Mouse (Mus musculus): ENCODE results near the gene Gins2.

The Gins2 gene

DNA sequence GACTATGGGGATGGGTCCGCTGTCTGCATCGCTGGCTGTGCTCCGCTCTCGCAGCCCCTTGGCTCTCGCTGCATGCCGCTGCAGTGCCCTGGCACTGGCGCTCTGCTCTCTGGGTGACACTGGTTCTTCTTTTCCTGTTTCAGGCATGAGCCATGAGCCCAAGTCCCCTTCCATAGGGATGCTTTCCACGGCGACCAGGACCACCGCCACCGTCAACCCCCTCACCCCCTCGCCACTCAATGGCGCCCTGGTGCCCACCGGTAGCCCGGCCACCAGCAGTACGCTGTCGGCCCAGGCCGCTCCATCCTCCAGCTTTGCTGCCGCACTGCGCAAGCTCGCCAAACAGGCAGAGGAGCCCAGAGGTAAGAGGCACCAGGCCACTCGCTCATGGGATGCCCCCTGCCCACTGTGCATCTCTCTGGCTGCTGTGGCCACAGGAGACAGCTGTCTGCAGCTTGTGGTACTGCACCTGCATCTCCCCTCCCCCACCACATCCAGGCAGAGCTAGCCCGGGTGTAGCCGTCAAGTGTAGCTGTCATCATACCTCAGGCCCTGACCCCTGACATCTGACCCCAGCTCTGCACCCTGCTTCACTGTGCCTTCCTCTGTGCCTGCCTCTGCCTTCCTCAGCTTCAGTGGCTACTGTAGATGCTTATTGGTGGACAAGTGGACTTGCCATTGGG, 35.5 kb downstream of the Gins2 start:
- Histone ChIP-seq H3K4me3 (replicated peaks; ENCODE audit: low read length) (peak overlapping the region; percentile 49; the same call in 1 of the 2 replicates), H3K4me1 (replicated peaks; ENCODE audit: low read depth, low read length) (peaks cover 100% of the 10 kb centered on the region), H3K36me3 (ENCODE audit: insufficient read depth, low read length) (peaks cover 85% of the 10 kb centered on the region), H3K9me3 (ENCODE audit: low read length) (no peaks in the 10 kb centered on the region), H3K27me3 (ENCODE audit: insufficient read depth, low read length) (no peaks in the 10 kb centered on the region; the same call in 1 of the 2 replicates)
- no peak for TF ChIP-seq NANOG (IDR thresholded peaks at IDR 0.05; ENCODE audit: borderline replicate concordance, low read length)

DNA sequence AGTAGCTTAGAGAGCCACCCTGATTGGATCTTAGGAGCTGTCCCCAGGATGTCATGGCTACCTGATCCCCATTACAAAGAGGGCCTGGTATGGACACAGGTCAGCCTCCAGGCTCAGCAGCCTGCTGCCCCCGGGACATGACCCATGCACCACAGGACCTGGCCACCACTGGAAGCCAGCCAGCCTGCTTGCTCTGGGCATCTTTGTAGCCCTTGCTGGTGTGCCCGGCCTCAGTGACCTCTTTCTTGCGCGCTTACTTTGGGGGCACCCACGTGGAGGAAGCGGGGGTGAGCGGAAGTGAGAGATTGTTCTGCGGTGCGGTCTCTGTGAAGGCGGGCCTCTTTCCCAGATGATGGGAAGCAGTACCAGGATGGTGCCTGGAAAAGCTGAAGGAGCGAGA, 36.6 kb downstream of the Gins2 start:
- peaks cover 85% of the 10 kb centered on the region for H3K36me3 ChIP-seq (ENCODE audit: insufficient read depth, low read length)
- 0 out of 2 replicates have a peak overlapping the region, but pooled peaks have one; percentile 49 for H3K4me3 ChIP-seq (replicated peaks; ENCODE audit: low read length)
- H3K4me1 ChIP-seq (replicated peaks; ENCODE audit: low read depth, low read length) = peaks cover 100% of the 10 kb centered on the region
- no peaks in the 10 kb centered on the region for H3K9me3 ChIP-seq (ENCODE audit: low read length)
- H3K27me3 ChIP-seq (ENCODE audit: insufficient read depth, low read length) = no peaks in the 10 kb centered on the region; the same call in 1 of the 2 replicates
- no peak for TF ChIP-seq POU5F1 (IDR thresholded peaks at IDR 0.05; ENCODE audit: borderline replicate concordance, low read length)
- TF ChIP-seq NANOG (IDR thresholded peaks at IDR 0.05; ENCODE audit: borderline replicate concordance, low read length) = no peak
- TF ChIP-seq CTCF (conservative IDR thresholded peaks at IDR 0.05; ENCODE audit: low read length) = no peak

DNA sequence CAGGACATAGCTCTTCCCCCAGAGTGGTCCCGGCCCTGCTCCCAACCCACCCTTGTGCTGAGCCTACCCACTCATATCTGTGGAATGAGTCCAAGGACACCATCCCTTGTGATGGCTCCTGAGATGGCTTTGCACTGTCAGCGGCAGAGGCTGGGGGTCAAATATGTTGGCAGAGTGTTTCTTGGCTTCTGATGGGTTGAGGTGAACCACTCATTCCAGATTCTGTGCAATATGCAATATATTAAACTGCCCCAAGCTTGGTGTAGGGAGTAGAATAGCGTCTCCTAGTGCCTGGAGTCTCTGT, 37.5 kb downstream of the Gins2 start:
- Histone ChIP-seq H3K4me1 (replicated peaks; ENCODE audit: low read depth, low read length) (peaks cover 100% of the 10 kb centered on the region), H3K27me3 (ENCODE audit: insufficient read depth, low read length) (no peaks in the 10 kb centered on the region; the same call in 1 of the 2 replicates), H3K4me3 (replicated peaks; ENCODE audit: low read length) (no peak overlapping the region), H3K36me3 (ENCODE audit: insufficient read depth, low read length) (peaks cover 87% of the 10 kb centered on the region), H3K9me3 (ENCODE audit: low read length) (no peaks in the 10 kb centered on the region)
- TF ChIP-seq POU5F1 (IDR thresholded peaks at IDR 0.05; ENCODE audit: borderline replicate concordance, low read length) (no peak), CTCF (conservative IDR thresholded peaks at IDR 0.05; ENCODE audit: low read length) (no peak), NANOG (IDR thresholded peaks at IDR 0.05; ENCODE audit: borderline replicate concordance, low read length) (no peak)

DNA sequence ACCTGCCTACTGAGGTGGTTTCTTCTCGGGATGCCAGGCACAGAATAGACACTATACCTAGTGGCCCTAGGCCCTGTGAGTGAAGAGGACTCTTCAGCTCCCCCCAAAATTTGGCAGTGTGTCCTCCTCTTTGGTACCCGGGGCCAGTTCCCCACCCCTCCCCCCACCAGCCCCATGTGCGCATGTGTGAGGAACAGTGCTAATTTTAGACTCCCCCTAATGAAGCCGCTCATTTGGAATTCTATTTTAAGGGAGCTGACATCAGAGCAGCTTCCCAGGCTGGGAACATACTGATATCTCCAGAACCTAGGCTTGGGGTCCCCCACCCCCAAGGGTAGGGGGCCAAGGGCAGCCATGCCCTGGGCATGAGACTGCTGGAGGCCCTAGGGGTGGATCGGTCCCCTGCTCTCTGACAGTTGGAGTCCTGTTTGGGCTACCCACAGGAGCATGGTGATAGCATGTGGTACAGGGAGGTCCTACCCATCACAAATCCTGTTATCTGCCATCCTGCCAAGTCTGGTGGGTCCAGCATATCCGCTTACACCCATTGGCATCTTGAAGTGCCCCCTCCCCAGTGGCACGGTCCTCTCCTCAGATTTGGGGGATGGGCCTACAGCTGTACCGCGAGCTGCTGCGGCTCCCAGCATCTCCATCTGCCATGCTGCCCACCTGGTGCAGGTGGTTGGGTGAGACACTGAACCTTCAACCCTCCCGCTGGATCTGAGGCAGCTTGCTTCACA, 38.0 kb downstream of the Gins2 start:
- Histone ChIP-seq H3K4me1 (replicated peaks; ENCODE audit: low read depth, low read length) (peaks cover 100% of the 10 kb centered on the region), H3K4me3 (replicated peaks; ENCODE audit: low read length) (0 out of 2 replicates have a peak overlapping the region, but pooled peaks have one; percentile 1), H3K36me3 (ENCODE audit: insufficient read depth, low read length) (peaks cover 86% of the 10 kb centered on the region), H3K9me3 (ENCODE audit: low read length) (no peaks in the 10 kb centered on the region), H3K27me3 (ENCODE audit: insufficient read depth, low read length) (no peaks in the 10 kb centered on the region; the same call in 1 of the 2 replicates)
- TF ChIP-seq CTCF (conservative IDR thresholded peaks at IDR 0.05; ENCODE audit: low read length) (no peak), NANOG (IDR thresholded peaks at IDR 0.05; ENCODE audit: borderline replicate concordance, low read length) (no peak), POU5F1 (IDR thresholded peaks at IDR 0.05; ENCODE audit: borderline replicate concordance, low read length) (no peak)

DNA sequence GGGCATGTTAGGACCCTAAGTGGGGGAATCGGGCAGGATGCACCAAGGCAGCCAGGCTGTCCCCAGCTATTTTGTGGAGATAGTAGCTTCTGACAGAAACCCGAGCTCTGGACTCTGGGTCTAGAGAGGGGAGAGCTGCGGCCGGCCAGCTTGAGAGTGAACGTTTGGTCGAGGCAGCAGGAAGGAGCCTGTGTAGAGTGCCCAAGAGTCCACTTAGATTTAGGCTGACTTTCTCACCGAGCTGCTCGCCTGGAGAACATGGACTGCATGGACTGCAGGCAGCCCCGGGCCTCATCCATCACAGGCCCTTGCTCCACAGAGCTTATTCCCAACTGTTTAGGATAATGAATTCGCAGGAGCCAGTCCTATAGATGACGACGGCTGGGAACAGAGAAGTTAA, 38.7 kb downstream of the Gins2 start:
- no peak for TF ChIP-seq POU5F1 (IDR thresholded peaks at IDR 0.05; ENCODE audit: borderline replicate concordance, low read length)
- TF ChIP-seq NANOG (IDR thresholded peaks at IDR 0.05; ENCODE audit: borderline replicate concordance, low read length) = no peak
- no peak for TF ChIP-seq CTCF (conservative IDR thresholded peaks at IDR 0.05; ENCODE audit: low read length)

DNA sequence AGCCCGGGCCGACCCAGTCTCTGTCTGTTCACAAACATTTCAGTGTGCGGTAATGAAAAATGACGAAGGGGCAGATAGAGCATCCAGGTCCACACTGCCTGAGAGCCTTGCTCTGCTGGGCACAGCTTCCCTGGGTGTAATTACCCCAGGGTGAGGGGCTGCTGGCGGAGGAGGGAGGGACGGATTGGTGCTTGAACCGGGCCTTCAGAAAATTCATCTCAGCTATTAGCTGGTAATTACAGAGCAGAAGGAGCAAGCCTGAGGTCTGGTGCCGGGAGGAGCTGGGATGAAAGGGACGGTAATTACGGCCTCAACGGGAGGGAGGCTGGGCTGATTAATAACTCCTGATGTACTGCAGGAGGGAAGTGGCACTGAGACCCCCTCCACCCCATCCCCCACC, 39.2 kb downstream of the Gins2 start:
- TF ChIP-seq NANOG (IDR thresholded peaks at IDR 0.05; ENCODE audit: borderline replicate concordance, low read length) = no peak
- TF ChIP-seq CTCF (conservative IDR thresholded peaks at IDR 0.05; ENCODE audit: low read length) = no peak
- no peak for TF ChIP-seq POU5F1 (IDR thresholded peaks at IDR 0.05; ENCODE audit: borderline replicate concordance, low read length)
- Histone ChIP-seq H3K36me3 (ENCODE audit: insufficient read depth, low read length) (peaks cover 86% of the 10 kb centered on the region), H3K9me3 (ENCODE audit: low read length) (no peaks in the 10 kb centered on the region), H3K27me3 (ENCODE audit: insufficient read depth, low read length) (no peaks in the 10 kb centered on the region; the same call in 1 of the 2 replicates), H3K4me1 (replicated peaks; ENCODE audit: low read depth, low read length) (peaks cover 100% of the 10 kb centered on the region), H3K4me3 (replicated peaks; ENCODE audit: low read length) (no peak overlapping the region)

More for the DNA sequence above, 38.7 kb downstream of the Gins2 start:
- 0 out of 2 replicates have a peak overlapping the region, but pooled peaks have one; percentile 1 for H3K4me3 ChIP-seq (replicated peaks; ENCODE audit: low read length)
- peaks cover 86% of the 10 kb centered on the region for H3K36me3 ChIP-seq (ENCODE audit: insufficient read depth, low read length)
- H3K4me1 ChIP-seq (replicated peaks; ENCODE audit: low read depth, low read length) = peaks cover 100% of the 10 kb centered on the region
- H3K27me3 ChIP-seq (ENCODE audit: insufficient read depth, low read length) = no peaks in the 10 kb centered on the region; the same call in 1 of the 2 replicates
- H3K9me3 ChIP-seq (ENCODE audit: low read length) = no peaks in the 10 kb centered on the region

DNA sequence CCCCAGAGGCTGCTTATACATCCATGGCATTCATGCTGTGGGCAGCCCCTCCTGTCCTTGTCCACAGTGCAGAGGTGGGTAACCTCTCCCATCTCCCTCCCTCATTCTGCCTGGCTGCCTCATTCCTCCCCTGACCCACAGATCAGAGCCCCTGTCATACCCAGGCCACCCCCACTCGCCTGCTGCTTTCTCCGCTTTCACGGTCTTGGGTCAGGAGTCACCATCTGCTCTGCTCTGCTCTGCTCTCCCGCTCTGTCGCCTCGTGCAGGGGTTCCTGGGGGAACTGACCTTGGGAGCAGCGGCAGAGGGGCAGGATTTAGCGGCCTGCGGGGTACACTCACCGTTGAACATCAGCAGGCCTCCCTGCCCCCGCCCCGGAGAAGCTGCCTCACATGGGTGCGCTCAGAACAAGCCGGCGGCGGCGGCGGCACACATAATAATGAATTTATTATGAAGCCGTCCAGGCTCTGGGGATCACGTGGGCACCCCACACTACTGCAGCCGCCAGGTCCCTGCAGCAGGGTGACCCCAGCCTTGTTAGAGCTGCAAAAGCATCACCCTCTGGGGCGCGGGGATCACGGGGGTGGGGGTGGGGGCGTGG, 39.7 kb downstream of the Gins2 start:
- Histone ChIP-seq H3K9me3 (ENCODE audit: low read length) (no peaks in the 10 kb centered on the region), H3K4me1 (replicated peaks; ENCODE audit: low read depth, low read length) (peaks cover 100% of the 10 kb centered on the region), H3K4me3 (replicated peaks; ENCODE audit: low read length) (peak overlapping the region; percentile 71), H3K27me3 (ENCODE audit: insufficient read depth, low read length) (no peaks in the 10 kb centered on the region; the same call in 1 of the 2 replicates), H3K36me3 (ENCODE audit: insufficient read depth, low read length) (peaks cover 86% of the 10 kb centered on the region)
- TF ChIP-seq POU5F1 (IDR thresholded peaks at IDR 0.05; ENCODE audit: borderline replicate concordance, low read length) = no peak
- TF ChIP-seq NANOG (IDR thresholded peaks at IDR 0.05; ENCODE audit: borderline replicate concordance, low read length) = no peak
- TF ChIP-seq CTCF (conservative IDR thresholded peaks at IDR 0.05; ENCODE audit: low read length) = no peak

DNA sequence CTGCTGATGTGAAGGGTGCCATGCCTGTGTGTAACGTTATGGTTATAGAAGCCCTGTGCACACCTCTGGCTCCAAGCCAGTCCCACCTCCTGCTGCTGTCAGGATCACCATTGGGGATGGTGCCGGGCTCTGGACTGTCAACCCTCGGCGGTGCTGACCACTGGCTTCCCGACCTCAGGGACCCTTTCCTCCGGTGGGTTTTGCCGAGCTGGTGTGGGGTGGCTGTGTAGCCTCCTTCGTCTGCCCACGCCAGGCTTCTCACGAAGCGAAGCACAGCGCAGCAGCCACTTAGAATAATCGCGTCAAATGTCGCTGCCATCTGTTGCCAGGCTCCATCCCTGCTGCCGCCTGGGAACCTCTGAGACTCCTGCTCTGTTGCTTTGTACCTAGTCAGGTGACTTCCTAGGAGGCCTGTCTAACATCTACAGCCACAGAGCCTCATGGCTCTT, 40.8 kb downstream of the Gins2 start:
- TF ChIP-seq POU5F1 (IDR thresholded peaks at IDR 0.05; ENCODE audit: borderline replicate concordance, low read length) (no peak), CTCF (conservative IDR thresholded peaks at IDR 0.05; ENCODE audit: low read length) (no peak), NANOG (IDR thresholded peaks at IDR 0.05; ENCODE audit: borderline replicate concordance, low read length) (no peak)
- peaks cover 81% of the 10 kb centered on the region for H3K36me3 ChIP-seq (ENCODE audit: insufficient read depth, low read length)
- H3K4me1 ChIP-seq (replicated peaks; ENCODE audit: low read depth, low read length) = peaks cover 99% of the 10 kb centered on the region
- no peaks in the 10 kb centered on the region for H3K9me3 ChIP-seq (ENCODE audit: low read length)
- H3K4me3 ChIP-seq (replicated peaks; ENCODE audit: low read length) = peak overlapping the region; percentile 61
- no peaks in the 10 kb centered on the region; the same call in 1 of the 2 replicates for H3K27me3 ChIP-seq (ENCODE audit: insufficient read depth, low read length)

Data from E14TG2a.4 (cell line).